Mouse (Mus musculus) MEL (cell line): ENCODE results near the gene Plxnc1.

Experiments used
- CHD1 ChIP-seq: IDR thresholded peaks from 2 replicates; pipeline ENCODE4 v1.6.1; 2012; ENCODE audit warnings: low read depth, mild to moderate bottlenecking, inconsistent platforms, low read length, improper control_type of control experiment
- CTCF ChIP-seq, 3 experiments: IDR thresholded peaks in 2 of 3; conservative IDR thresholded peaks in 1 of 3; 2 replicates each; pipeline ENCODE4 v1.5.1; 2011 to 2012; ENCODE audit warnings: low read length in 3 of 3, low read depth in 2 of 3, mild to moderate bottlenecking in 2 of 3, improper control_type of control experiment in 1 of 3, inconsistent platforms in 1 of 3, mixed read lengths in 1 of 3, moderate library complexity in 1 of 3; ENCODE audit not compliant: control insufficient read depth in 1 of 3, insufficient read depth in 1 of 3, poor library complexity in 1 of 3, severe bottlenecking in 1 of 3
- ELF1 ChIP-seq: IDR thresholded peaks from 2 replicates; pipeline ENCODE4 v1.6.1; 2014; ENCODE audit warnings: low read depth, mild to moderate bottlenecking, inconsistent platforms, low read length, improper control_type of control experiment, moderate library complexity
- GATA1 ChIP-seq: IDR thresholded peaks from 2 replicates; pipeline ENCODE4 v1.6.1; 2011; ENCODE audit warnings: low read depth, low read length, improper control_type of control experiment
- JUND ChIP-seq: IDR thresholded peaks from 2 replicates; pipeline ENCODE4 v1.6.1; 2011; ENCODE audit warnings: low read depth, mild to moderate bottlenecking, improper control_type of control experiment, low read length
- POLR2A ChIP-seq, 2 experiments: IDR thresholded peaks; 2 replicates each; pipeline ENCODE4 v1.6.1; 2011 to 2012; ENCODE audit warnings: low read length in 2 of 2, mild to moderate bottlenecking in 2 of 2, control low read depth in 1 of 2, improper control_type of control experiment in 1 of 2, low read depth in 1 of 2, moderate library complexity in 1 of 2; ENCODE audit not compliant: control insufficient read depth in 1 of 2, insufficient read depth in 1 of 2, poor library complexity in 1 of 2
- POLR2AphosphoS2 ChIP-seq: IDR thresholded peaks from 2 replicates; pipeline ENCODE4 v1.6.1; 2011; ENCODE audit warnings: low read length, improper control_type of control experiment
- SMC3 ChIP-seq: IDR thresholded peaks from 2 replicates; pipeline ENCODE4 v1.6.1; 2011; ENCODE audit warnings: low read depth, low read length, improper control_type of control experiment
- TAL1 ChIP-seq: IDR thresholded peaks from 2 replicates; pipeline ENCODE4 v1.6.1; 2012; ENCODE audit warnings: mild to moderate bottlenecking, inconsistent platforms, low read length, moderate library complexity, mixed read lengths
- USF1 ChIP-seq: IDR thresholded peaks from 2 replicates; pipeline ENCODE4 v1.6.1; 2014; ENCODE audit warnings: low read depth, mild to moderate bottlenecking, inconsistent platforms, low read length, improper control_type of control experiment, moderate library complexity

GRCm38 (mm10) chr10:94804909-94805220, 139.8 kb downstream of the Plxnc1 start:
- TF ChIP-seq CTCF (IDR thresholded peaks at IDR 0.05 in 2 of 3, conservative IDR thresholded peaks at IDR 0.05 in 1 of 3; ENCODE audit: control insufficient read depth in 1 of 3, insufficient read depth in 1 of 3, low read depth in 2 of 3, low read length in 3 of 3, poor library complexity in 1 of 3, severe bottlenecking in 1 of 3) (no peak), SMC3 (no peak), JUND (no peak), CHD1 (no peak), POLR2A (IDR thresholded peaks at IDR 0.05; ENCODE audit: control insufficient read depth in 1 of 2, insufficient read depth in 1 of 2, low read depth in 1 of 2, low read length in 2 of 2, poor library complexity in 1 of 2) (no peak), GATA1 (no peak), ELF1 (no peak), USF1 (no peak), TAL1 (no peak), POLR2AphosphoS2 (no peak)
